Mouse (Mus musculus): Measurements from ENCODE around the gene Olfr49. TPM values are rescaled to one million over a fixed set of nuclear protein-coding genes. Genes with fewer than 3 reads are reported as not detected.
A peak's percentile ranks its signal among the peaks of the same experiment; 100 is the strongest.

The Olfr49 gene
- polyA plus RNA-seq, 1 experiment from 2014 or later = not detected

DNA sequence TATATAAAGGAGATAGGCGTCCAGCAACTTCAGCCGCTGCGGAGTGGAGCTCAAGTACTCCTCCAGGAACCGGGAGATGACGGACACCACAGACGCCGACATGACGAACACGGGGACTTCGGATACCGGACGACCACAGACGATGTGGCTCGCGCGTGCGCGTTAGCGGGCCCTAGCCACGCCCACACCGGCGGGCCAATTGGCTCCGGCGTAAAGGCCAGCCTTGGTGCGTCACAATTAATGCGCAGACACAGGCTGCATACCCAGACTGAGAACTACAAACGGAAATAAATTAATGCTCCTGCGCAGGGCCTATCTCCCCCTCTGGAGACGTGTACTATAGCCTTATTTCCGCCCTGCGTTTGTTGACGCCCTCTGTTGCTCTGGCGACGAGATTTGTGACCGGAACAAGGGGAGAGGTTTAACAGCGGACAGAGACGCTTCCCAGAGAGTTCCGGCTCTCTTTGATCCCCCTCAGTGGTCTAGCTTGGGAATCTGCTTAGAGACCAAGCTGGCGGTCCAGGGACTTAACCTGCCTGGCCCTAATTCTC, 30.9 kb downstream of the Olfr49 start, which contains the start of the genes Dad1 and Abhd4:
Dad1 (minus strand) TSS at position 364 of the 551 bp plus-strand sequence.
Abhd4 (plus strand) TSS at position 448 of the 551 bp plus-strand sequence.
- ATAC-seq (ENCODE audit: low FRiP score) = peak; percentile 100
- H3K4me1 ChIP-seq (replicated peaks; ENCODE audit: control insufficient read depth, insufficient read depth, low read length) = peaks cover 48% of the 10 kb centered on the region
- WGBS = under 1% methylated on average over 39 of the region's 39 CpGs

DNA sequence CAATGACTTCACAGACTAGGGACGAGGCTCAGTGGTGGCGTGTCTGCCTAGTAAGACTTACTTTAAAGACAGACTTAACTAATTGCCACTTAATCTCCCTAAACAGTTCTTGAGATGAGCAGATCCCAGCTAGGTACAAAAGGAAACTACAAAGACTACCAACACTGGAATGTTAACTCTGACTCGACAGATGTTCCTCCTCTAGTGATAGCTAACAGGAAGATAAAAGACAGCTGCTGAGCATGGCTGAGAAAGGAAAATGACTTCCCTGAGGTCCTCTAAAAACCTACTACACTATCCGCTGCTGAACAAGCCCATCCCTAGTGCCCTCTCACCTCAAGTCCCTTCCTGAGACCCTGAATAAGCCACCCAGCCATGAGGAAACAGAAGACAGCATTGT, 34.6 kb downstream of the Olfr49 start:
- ATAC-seq (ENCODE audit: low FRiP score) = no peak
- Histone ChIP-seq H3K36me3 (replicated peaks; ENCODE audit: control insufficient read depth, insufficient read depth) (peaks cover 23% of the 10 kb centered on the region), H3K9me3 (ENCODE audit: control insufficient read depth, low read length) (no peaks in the 10 kb centered on the region), H3K27me3 (ENCODE audit: control insufficient read depth, insufficient read depth, low read length) (no peaks in the 10 kb centered on the region), H3K27ac (no peak overlapping the region), H3K4me1 (replicated peaks; ENCODE audit: control insufficient read depth, insufficient read depth, low read length) (peaks cover 47% of the 10 kb centered on the region), H3K9ac (0 out of 2 replicates have a peak overlapping the region, but pooled peaks have one; percentile 16), H3K4me3 (replicated peaks; ENCODE audit: low read length) (no peak overlapping the region), H3K4me2 (replicated peaks) (no peak overlapping the region)
- no peak for DNase-seq (ENCODE audit: low spot score)
- 80% methylated on average over 4 of the region's 4 CpGs for WGBS

More for the DNA sequence above, 30.9 kb downstream of the Olfr49 start, which contains the start of the genes Dad1 and Abhd4:
- peak; percentile 98 for DNase-seq (ENCODE audit: low spot score)
- peak within 1 kb of the TSS; percentile 72 for H3K4me3 ChIP-seq (replicated peaks; ENCODE audit: low read length)
- H3K36me3 ChIP-seq (replicated peaks; ENCODE audit: control insufficient read depth, insufficient read depth) = 0 out of 2 replicates have a peak, but pooled peaks cover 4% of the 10 kb centered on the region
- peak within 1 kb of the TSS; percentile 85 for H3K9ac ChIP-seq
- no peaks in the 10 kb centered on the region for H3K27me3 ChIP-seq (ENCODE audit: control insufficient read depth, insufficient read depth, low read length)
- H3K27ac ChIP-seq = peak within 1 kb of the TSS; percentile 86
- H3K4me2 ChIP-seq (replicated peaks) = peak within 1 kb of the TSS; percentile 79
- no peaks in the 10 kb centered on the region for H3K9me3 ChIP-seq (ENCODE audit: control insufficient read depth, low read length)

DNA sequence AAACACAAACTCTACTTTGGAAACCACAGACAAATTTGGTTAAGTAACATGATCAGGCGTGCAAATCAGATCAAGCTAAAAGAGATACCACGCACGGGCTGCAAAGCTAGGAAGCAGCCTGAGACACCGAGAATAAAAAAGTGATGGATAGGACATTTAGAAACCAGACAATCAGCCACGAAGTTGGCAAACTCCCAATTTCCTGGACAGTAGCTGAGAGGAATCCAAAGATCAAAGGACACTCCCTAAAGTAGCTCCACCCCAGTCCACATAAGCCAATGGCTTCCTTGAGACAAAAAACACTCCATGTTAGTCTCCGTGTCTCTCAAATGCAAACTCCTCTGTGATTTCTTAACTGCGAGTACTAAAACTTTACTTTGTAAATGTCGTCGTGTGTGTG, 35.4 kb downstream of the Olfr49 start:
- Histone ChIP-seq H3K4me2 (replicated peaks) (no peak overlapping the region), H3K4me3 (replicated peaks; ENCODE audit: low read length) (no peak overlapping the region), H3K4me1 (replicated peaks; ENCODE audit: control insufficient read depth, insufficient read depth, low read length) (peaks cover 41% of the 10 kb centered on the region), H3K9ac (no peak overlapping the region), H3K36me3 (replicated peaks; ENCODE audit: control insufficient read depth, insufficient read depth) (peaks cover 23% of the 10 kb centered on the region), H3K27me3 (ENCODE audit: control insufficient read depth, insufficient read depth, low read length) (no peaks in the 10 kb centered on the region), H3K9me3 (ENCODE audit: control insufficient read depth, low read length) (no peaks in the 10 kb centered on the region), H3K27ac (no peak overlapping the region)
- WGBS = 67% methylated on average over 9 of the region's 9 CpGs
- DNase-seq (ENCODE audit: low spot score) (no peak), ATAC-seq (ENCODE audit: low FRiP score) (no peak)

DNA sequence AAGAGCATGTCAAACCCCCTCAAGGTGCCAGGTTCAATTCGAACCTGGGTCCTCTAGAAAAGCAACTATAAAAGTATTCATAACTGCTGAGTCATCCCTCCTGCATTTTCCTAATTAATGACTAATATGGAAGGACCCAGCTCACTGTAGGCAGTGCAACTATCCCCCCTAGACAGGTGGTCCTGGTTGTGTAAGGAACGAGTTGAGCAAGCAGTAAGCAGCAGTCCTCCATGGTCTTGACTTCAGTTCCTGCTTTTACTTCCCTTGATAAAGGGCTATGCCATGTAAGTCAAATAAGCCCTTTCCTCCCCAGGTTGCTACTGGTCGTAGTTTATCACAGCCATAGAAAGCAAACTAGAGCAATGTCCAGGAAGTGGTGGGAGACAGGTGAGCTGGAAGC, 38.5 kb downstream of the Olfr49 start:
- ATAC-seq (ENCODE audit: low FRiP score) = no peak
- no peak overlapping the region for H3K27ac ChIP-seq

DNA sequence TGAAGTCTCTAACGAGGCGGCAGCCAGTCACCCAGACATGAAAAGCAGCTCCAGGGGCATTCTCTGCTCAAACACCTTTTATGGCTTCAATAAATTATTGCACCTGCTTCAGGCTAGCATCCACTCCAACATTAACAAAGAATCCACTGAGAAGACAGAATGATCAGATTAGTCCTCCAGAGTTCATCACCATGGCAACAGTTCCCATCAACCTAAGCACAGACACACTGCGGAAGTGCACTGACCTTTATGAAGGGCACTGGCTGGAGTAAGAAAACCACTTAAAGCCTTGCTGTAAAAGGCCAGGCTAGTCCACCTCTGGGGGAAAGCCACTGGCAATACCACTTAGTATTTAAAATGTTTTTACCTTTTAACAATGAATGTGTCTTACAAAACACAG, 40.6 kb downstream of the Olfr49 start:
- H3K27ac ChIP-seq = peak overlapping the region; percentile 70
- 39% methylated on average over 3 of the region's 3 CpGs for WGBS
- peaks cover 51% of the 10 kb centered on the region for H3K36me3 ChIP-seq (replicated peaks; ENCODE audit: control insufficient read depth, insufficient read depth)
- H3K4me2 ChIP-seq (replicated peaks) = no peak overlapping the region
- no peaks in the 10 kb centered on the region for H3K9me3 ChIP-seq (ENCODE audit: control insufficient read depth, low read length)
- DNase-seq (ENCODE audit: low spot score) (no peak), ATAC-seq (ENCODE audit: low FRiP score) (peak; percentile 51; the same call in 1 of the 2 replicates)
- no peak overlapping the region; the same call in 1 of the 2 replicates for H3K9ac ChIP-seq
- H3K27me3 ChIP-seq (ENCODE audit: control insufficient read depth, insufficient read depth, low read length) = no peaks in the 10 kb centered on the region
- H3K4me3 ChIP-seq (replicated peaks; ENCODE audit: low read length) = no peak overlapping the region
- 0 out of 2 replicates have a peak, but pooled peaks cover 12% of the 10 kb centered on the region for H3K4me1 ChIP-seq (replicated peaks; ENCODE audit: control insufficient read depth, insufficient read depth, low read length)

More for the DNA sequence above, 38.5 kb downstream of the Olfr49 start:
- no peak for DNase-seq (ENCODE audit: low spot score)
- H3K4me3 ChIP-seq (replicated peaks; ENCODE audit: low read length) = no peak overlapping the region
- peaks cover 42% of the 10 kb centered on the region for H3K36me3 ChIP-seq (replicated peaks; ENCODE audit: control insufficient read depth, insufficient read depth)
- no peaks in the 10 kb centered on the region for H3K27me3 ChIP-seq (ENCODE audit: control insufficient read depth, insufficient read depth, low read length)
- peaks cover 29% of the 10 kb centered on the region; the same call in 1 of the 2 replicates for H3K4me1 ChIP-seq (replicated peaks; ENCODE audit: control insufficient read depth, insufficient read depth, low read length)
- 89% methylated on average over 3 of the region's 3 CpGs for WGBS
- H3K4me2 ChIP-seq (replicated peaks) = no peak overlapping the region
- H3K9me3 ChIP-seq (ENCODE audit: control insufficient read depth, low read length) = no peaks in the 10 kb centered on the region
- no peak overlapping the region for H3K9ac ChIP-seq

DNA sequence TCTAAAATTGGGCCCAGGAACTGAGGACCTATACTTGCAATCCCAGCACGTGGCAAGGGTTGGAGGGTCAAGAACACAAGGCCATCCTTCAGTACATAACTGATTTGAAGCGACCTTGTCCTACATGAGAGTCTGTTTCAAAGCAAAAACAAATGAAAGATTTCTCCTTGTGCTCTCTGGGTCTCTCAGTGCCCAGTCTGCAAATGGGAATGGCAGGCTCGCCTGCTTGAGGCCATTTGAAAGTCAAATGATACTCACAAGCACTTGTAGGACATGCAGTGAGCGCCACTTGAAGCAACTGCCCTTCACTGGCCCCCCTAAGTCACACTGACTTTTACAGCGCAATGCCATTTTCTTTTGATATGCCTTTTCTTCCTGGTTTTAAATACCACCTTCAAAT, 44.2 kb downstream of the Olfr49 start:
- H3K27ac ChIP-seq = no peak overlapping the region
- H3K9me3 ChIP-seq (ENCODE audit: control insufficient read depth, low read length) = no peaks in the 10 kb centered on the region
- no peak for ATAC-seq (ENCODE audit: low FRiP score)
- H3K4me1 ChIP-seq (replicated peaks; ENCODE audit: control insufficient read depth, insufficient read depth, low read length) = 0 out of 2 replicates have a peak, but pooled peaks cover 5% of the 10 kb centered on the region
- peaks cover 29% of the 10 kb centered on the region for H3K36me3 ChIP-seq (replicated peaks; ENCODE audit: control insufficient read depth, insufficient read depth)
- DNase-seq (ENCODE audit: low spot score) = no peak
- H3K4me3 ChIP-seq (replicated peaks; ENCODE audit: low read length) = no peak overlapping the region
- 84% methylated on average over 5 of the region's 5 CpGs for WGBS
- H3K27me3 ChIP-seq (ENCODE audit: control insufficient read depth, insufficient read depth, low read length) = no peaks in the 10 kb centered on the region
- no peak overlapping the region for H3K4me2 ChIP-seq (replicated peaks)
- no peak overlapping the region for H3K9ac ChIP-seq

DNA sequence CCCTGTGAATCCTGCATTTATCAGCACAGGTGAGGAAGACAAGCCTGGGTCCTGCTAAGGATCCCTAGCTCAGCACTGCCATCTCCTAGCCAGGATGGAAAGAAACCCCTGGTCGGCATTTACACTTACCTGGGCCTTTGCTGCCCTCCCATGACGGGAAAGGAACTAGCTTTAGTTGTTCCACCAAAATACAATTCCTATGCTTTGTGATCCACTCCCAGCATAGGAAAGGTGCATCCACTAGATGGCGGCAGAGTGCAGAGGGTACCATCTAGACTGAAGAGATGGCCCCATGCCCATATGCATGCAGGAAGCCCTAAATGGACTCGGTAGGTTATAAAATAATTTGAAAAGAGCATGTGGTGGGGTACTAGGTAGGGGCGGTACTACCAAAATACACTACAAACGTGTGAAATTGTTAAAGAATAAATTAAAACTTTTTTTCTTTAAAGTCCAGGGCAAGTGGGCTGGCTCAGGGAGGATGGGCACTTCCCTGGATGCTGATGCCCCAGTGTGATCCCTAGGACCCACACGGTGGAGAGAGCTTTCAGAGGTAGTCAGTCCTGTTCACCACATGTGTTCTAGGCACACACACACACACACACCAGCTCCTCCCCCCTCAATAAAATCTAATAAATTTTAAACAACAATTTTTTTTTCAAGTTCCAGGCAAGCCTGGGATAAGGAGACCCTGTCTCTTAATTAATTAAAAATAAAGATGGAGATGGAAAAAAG, 45.6 kb downstream of the Olfr49 start:
- Histone ChIP-seq H3K36me3 (replicated peaks; ENCODE audit: control insufficient read depth, insufficient read depth) (peaks cover 41% of the 10 kb centered on the region), H3K27me3 (ENCODE audit: control insufficient read depth, insufficient read depth, low read length) (no peaks in the 10 kb centered on the region), H3K9me3 (ENCODE audit: control insufficient read depth, low read length) (no peaks in the 10 kb centered on the region), H3K4me1 (replicated peaks; ENCODE audit: control insufficient read depth, insufficient read depth, low read length) (0 out of 2 replicates have a peak, but pooled peaks cover 4% of the 10 kb centered on the region), H3K27ac (no peak overlapping the region), H3K4me3 (replicated peaks; ENCODE audit: low read length) (no peak overlapping the region), H3K9ac (no peak overlapping the region), H3K4me2 (replicated peaks) (no peak overlapping the region)
- 21% methylated on average over 7 of the region's 7 CpGs for WGBS
- ATAC-seq (ENCODE audit: low FRiP score) = peak; percentile 42; the same call in 1 of the 2 replicates
- peak; percentile 81 for DNase-seq (ENCODE audit: low spot score)

DNA sequence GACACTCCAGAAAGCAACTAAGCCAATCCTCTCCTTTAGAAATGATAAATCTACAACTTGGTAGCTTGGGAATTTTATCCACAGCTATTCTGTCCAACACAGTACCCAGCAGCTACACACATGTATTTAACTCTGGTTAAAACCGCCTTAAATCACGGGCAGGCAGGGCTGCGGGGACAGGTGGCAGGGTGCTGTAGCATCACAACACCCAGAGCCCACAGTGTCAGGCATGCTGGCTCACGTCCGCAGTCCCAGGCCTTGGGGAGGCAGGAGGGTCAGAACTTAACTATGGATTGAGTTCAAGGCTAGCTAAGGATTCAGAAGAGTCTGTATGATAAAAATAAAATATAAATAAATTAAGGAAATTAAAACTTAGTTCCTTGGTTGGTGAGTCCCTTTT, 47.9 kb downstream of the Olfr49 start:
- ATAC-seq (ENCODE audit: low FRiP score) = no peak
- Histone ChIP-seq H3K9me3 (ENCODE audit: control insufficient read depth, low read length) (no peaks in the 10 kb centered on the region), H3K9ac (no peak overlapping the region), H3K36me3 (replicated peaks; ENCODE audit: control insufficient read depth, insufficient read depth) (peaks cover 28% of the 10 kb centered on the region), H3K4me3 (replicated peaks; ENCODE audit: low read length) (no peak overlapping the region), H3K27ac (no peak overlapping the region), H3K4me1 (replicated peaks; ENCODE audit: control insufficient read depth, insufficient read depth, low read length) (0 out of 2 replicates have a peak, but pooled peaks cover 3% of the 10 kb centered on the region), H3K27me3 (ENCODE audit: control insufficient read depth, insufficient read depth, low read length) (no peaks in the 10 kb centered on the region), H3K4me2 (replicated peaks) (no peak overlapping the region)
- no peak for DNase-seq (ENCODE audit: low spot score)
- whole genome bisulfite sequencing = 88% methylated on average over 5 of the region's 5 CpGs

DNA sequence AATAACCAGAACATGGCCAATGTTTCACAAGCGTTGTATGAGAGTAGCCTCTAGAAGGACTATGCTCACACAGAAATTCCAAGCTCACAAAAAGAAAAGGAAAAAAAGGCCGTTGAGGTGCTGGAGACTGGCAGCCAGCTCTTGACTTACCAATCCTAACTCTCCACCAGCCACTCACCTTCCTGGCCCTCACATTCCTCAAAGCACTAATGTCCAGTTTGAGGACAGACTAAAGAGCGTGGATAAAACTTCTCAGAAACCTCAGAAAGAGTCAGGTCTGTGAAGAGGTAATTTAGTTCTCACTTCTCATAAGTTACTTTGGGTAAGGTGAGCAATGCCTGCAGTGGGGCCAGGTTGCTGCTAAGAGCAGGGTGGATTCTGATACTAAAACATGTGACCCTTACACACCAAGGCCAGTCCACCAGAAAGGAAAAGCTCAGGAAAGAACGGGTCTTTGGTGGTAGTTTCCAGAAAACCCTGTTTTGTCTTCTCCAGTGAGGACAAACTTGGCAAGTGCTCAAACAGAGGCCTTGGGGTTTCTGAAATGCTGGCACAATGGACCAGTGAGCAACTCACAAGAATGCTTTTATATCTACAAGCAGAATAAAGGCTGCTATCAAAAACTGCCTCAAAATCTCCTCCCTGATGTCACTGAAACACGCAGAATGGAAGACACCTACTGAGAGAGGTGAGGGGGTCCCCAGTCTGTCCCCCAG, 48.8 kb downstream of the Olfr49 start:
- no peak overlapping the region for H3K27ac ChIP-seq
- H3K4me2 ChIP-seq (replicated peaks) = no peak overlapping the region
- 0 out of 2 replicates have a peak, but pooled peaks cover 3% of the 10 kb centered on the region for H3K4me1 ChIP-seq (replicated peaks; ENCODE audit: control insufficient read depth, insufficient read depth, low read length)
- H3K36me3 ChIP-seq (replicated peaks; ENCODE audit: control insufficient read depth, insufficient read depth) = peaks cover 19% of the 10 kb centered on the region
- H3K27me3 ChIP-seq (ENCODE audit: control insufficient read depth, insufficient read depth, low read length) = no peaks in the 10 kb centered on the region
- H3K9ac ChIP-seq = no peak overlapping the region
- no peak overlapping the region for H3K4me3 ChIP-seq (replicated peaks; ENCODE audit: low read length)
- 86% methylated on average over 5 of the region's 5 CpGs for WGBS
- ATAC-seq (ENCODE audit: low FRiP score) (no peak), DNase-seq (ENCODE audit: low spot score) (no peak)
- H3K9me3 ChIP-seq (ENCODE audit: control insufficient read depth, low read length) = no peaks in the 10 kb centered on the region

Data from hindbrain, embryonic 14.5 days (tissue).